Mouse (Mus musculus) large intestine, adult 2 months (tissue): ENCODE measurements around the gene Ptpra. TPM values are rescaled to one million over a fixed set of nuclear protein-coding genes. Genes with fewer than 3 reads are reported as not detected.

ENCODE experiments used
- DNase-seq: peaks from one replicate; pipeline ENCODE4 v3.0.0-alpha.2; 2012; ENCODE audit warnings: low read depth, low spot score
- WGBS: fragments of 180-500 bp; shearing (Covaris S2); methylation state at CpG from one replicate; pipeline ENCODE4 v1.1.7; 2018; 5-methylcytosine and 5-hydroxymethylcytosine counted together
- polyA plus RNA-seq: library from polyadenylated mRNA; depleted of rRNA; stranded (reverse); fragments of >200 nt; gene quantifications from 2 replicates; pipeline ENCODE4 v1.2.3, GENCODE M21; 2012

Ptpra gene
- polyA plus RNA-seq, 1 experiment, result 26.4 TPM

- WGBS, result 76% methylated on average over 3 of the region's 3 CpGs
- no peak for DNase-seq
These were observed 11.2 kb upstream of the Ptpra start for GRCm38 (mm10) chr2:130438861-130439260.

- WGBS, result 83% methylated on average over 4 of the region's 4 CpGs
- no peak for DNase-seq
These were observed 10.1 kb upstream of the Ptpra start for GRCm38 (mm10) chr2:130439840-130440480.

GRCm38 (mm10) chr2:130442162-130442561, 7.9 kb upstream of the Ptpra start:
- WGBS, result 89% methylated on average over 10 of the region's 10 CpGs
- no peak for DNase-seq

GRCm38 (mm10) chr2:130448449-130448848, 1.6 kb upstream of the Ptpra start:
- DNase-seq, result no peak

GRCm38 (mm10) chr2:130449021-130449793, 871 bp upstream of the Ptpra start:
- DNase-seq, result no peak
- 6% methylated on average over 17 of the region's 17 CpGs for WGBS

- DNase-seq, result no peak
- WGBS, result 2% methylated on average over 43 of the region's 47 CpGs
These were observed 337 bp downstream of the Ptpra start for GRCm38 (mm10) chr2:130450434-130450796.

- no peak for DNase-seq
- 60% methylated on average over 14 of the region's 14 CpGs for WGBS
These were observed 1.1 kb downstream of the Ptpra start for GRCm38 (mm10) chr2:130451086-130451726.

- DNase-seq, result no peak
- WGBS, result 18% methylated on average over 3 of the region's 3 CpGs
These were observed 1.6 kb downstream of the Ptpra start for GRCm38 (mm10) chr2:130451727-130452090.

- WGBS, result 79% methylated on average over 2 of the region's 2 CpGs
These were observed 2.2 kb downstream of the Ptpra start for GRCm38 (mm10) chr2:130452266-130452665.

GRCm38 (mm10) chr2:130453421-130453820, 3.3 kb downstream of the Ptpra start:
- 65% methylated on average over 6 of the region's 6 CpGs for WGBS

More at GRCm38 (mm10) chr2:130452266-130452665, 2.2 kb downstream of the Ptpra start:
- no peak for DNase-seq

GRCm38 (mm10) chr2:130454748-130455370, 4.8 kb downstream of the Ptpra start:
- WGBS, result 37% methylated on average over 6 of the region's 6 CpGs
- DNase-seq, result no peak

More at GRCm38 (mm10) chr2:130453421-130453820, 3.3 kb downstream of the Ptpra start:
- DNase-seq, result no peak

- 72% methylated on average over 3 of the region's 3 CpGs for WGBS
- DNase-seq, result no peak
These were observed 7.8 kb downstream of the Ptpra start for GRCm38 (mm10) chr2:130457871-130458270.

- 85% methylated on average over 3 of the region's 3 CpGs for WGBS
- DNase-seq, result no peak
These were observed 9.5 kb downstream of the Ptpra start for GRCm38 (mm10) chr2:130459576-130459975.

- WGBS, result 55% methylated on average over 15 of the region's 15 CpGs
- DNase-seq, result no peak
These were observed 11.4 kb downstream of the Ptpra start for GRCm38 (mm10) chr2:130461287-130462071.

- no peak for DNase-seq
- WGBS, result 89% methylated on average over 1 of the region's 1 CpGs
These were observed 16.4 kb downstream of the Ptpra start for GRCm38 (mm10) chr2:130466438-130466837.

GRCm38 (mm10) chr2:130469366-130469765, 19.3 kb downstream of the Ptpra start:
- no peak for DNase-seq
- 52% methylated on average over 4 of the region's 4 CpGs for WGBS

GRCm38 (mm10) chr2:130469935-130470334, 19.9 kb downstream of the Ptpra start:
- WGBS, result 61% methylated on average over 2 of the region's 2 CpGs

GRCm38 (mm10) chr2:130472908-130473510, 22.9 kb downstream of the Ptpra start:
- WGBS, result 64% methylated on average over 8 of the region's 8 CpGs
- DNase-seq, result no peak

More at GRCm38 (mm10) chr2:130469935-130470334, 19.9 kb downstream of the Ptpra start:
- DNase-seq, result no peak

- WGBS, result 87% methylated on average over 11 of the region's 11 CpGs
- DNase-seq, result no peak
These were observed 25.7 kb downstream of the Ptpra start for GRCm38 (mm10) chr2:130475764-130476163.
